Mouse (Mus musculus): ENCODE measurements around the gene Zdhhc5.

- TF ChIP-seq CTCF (IDR thresholded peaks at IDR 0.05; ENCODE audit: low read depth) (no peak), EP300 (IDR thresholded peaks at IDR 0.05; ENCODE audit: low read depth) (no peak)
These were observed 42.2 kb upstream of the Zdhhc5 start for GRCm38 (mm10) chr2:84757026-84757682.

Measured in liver, postnatal 0 days (tissue).